Mouse (Mus musculus) cortical plate, adult 2 months (tissue): ENCODE results near the gene Sdhb.

Source experiments
- CTCF ChIP-seq: fragments of 200-500 bp; IDR thresholded peaks from 2 replicates; pipeline ENCODE4 v1.5.1; 2011; ENCODE audit warnings: mild to moderate bottlenecking, control low read depth, low read length; ENCODE audit not compliant: insufficient read depth; ENCODE audit errors: extremely low read depth
- POLR2A ChIP-seq: fragments of 200-500 bp; IDR thresholded peaks from 2 replicates; pipeline ENCODE4 v1.6.1; 2011; ENCODE audit warnings: mild to moderate bottlenecking, low read length, control low read depth; ENCODE audit not compliant: insufficient read depth; ENCODE audit errors: extremely low read depth

GRCm38 (mm10) chr4:140914731-140915131 is 46.3 kb upstream of the Sdhb start:
- TF ChIP-seq POLR2A (no peak), CTCF (no peak)
